Mouse (Mus musculus) MEL (cell line): Measurements from ENCODE around the gene Gm44965.

Experiments used
- CTCF ChIP-seq, 3 experiments: IDR thresholded peaks in 2 of 3; conservative IDR thresholded peaks in 1 of 3; 2 replicates each; pipeline ENCODE4 v1.5.1; 2011 to 2012; ENCODE audit warnings: low read length in 3 of 3, low read depth in 2 of 3, mild to moderate bottlenecking in 2 of 3, improper control_type of control experiment in 1 of 3, inconsistent platforms in 1 of 3, mixed read lengths in 1 of 3, moderate library complexity in 1 of 3; ENCODE audit not compliant: control insufficient read depth in 1 of 3, insufficient read depth in 1 of 3, poor library complexity in 1 of 3, severe bottlenecking in 1 of 3
- EP300 ChIP-seq, 2 experiments: IDR thresholded peaks; 2 replicates each; pipeline ENCODE4 v1.6.1; 2011; ENCODE audit warnings: improper control_type of control experiment in 2 of 2, low read length in 2 of 2, low read depth in 1 of 2, mild to moderate bottlenecking in 1 of 2
- HCFC1 ChIP-seq: IDR thresholded peaks from 2 replicates; pipeline ENCODE4 v1.6.1; 2012; ENCODE audit warnings: low read depth, mild to moderate bottlenecking, inconsistent platforms, low read length, improper control_type of control experiment, moderate library complexity
- MAZ ChIP-seq: IDR thresholded peaks from 2 replicates; pipeline ENCODE4 v1.6.1; 2012; ENCODE audit warnings: low read depth, mild to moderate bottlenecking, inconsistent platforms, low read length, improper control_type of control experiment
- POLR2A ChIP-seq, 2 experiments: IDR thresholded peaks; 2 replicates each; pipeline ENCODE4 v1.6.1; 2011 to 2012; ENCODE audit warnings: low read length in 2 of 2, mild to moderate bottlenecking in 2 of 2, control low read depth in 1 of 2, improper control_type of control experiment in 1 of 2, low read depth in 1 of 2, moderate library complexity in 1 of 2; ENCODE audit not compliant: control insufficient read depth in 1 of 2, insufficient read depth in 1 of 2, poor library complexity in 1 of 2
- POLR2AphosphoS5 ChIP-seq: IDR thresholded peaks from 2 replicates; pipeline ENCODE4 v1.6.1; 2012; ENCODE audit warnings: low read depth, borderline replicate concordance, mild to moderate bottlenecking, inconsistent platforms, low read length, moderate library complexity, mixed read lengths
- ZC3H11A ChIP-seq: IDR thresholded peaks from 2 replicates; pipeline ENCODE4 v1.6.1; 2012; ENCODE audit warnings: low read depth, mild to moderate bottlenecking, inconsistent platforms, low read length, improper control_type of control experiment
- ZKSCAN1 ChIP-seq: IDR thresholded peaks from 2 replicates; pipeline ENCODE4 v1.6.1; 2012; ENCODE audit warnings: low read depth, mild to moderate bottlenecking, inconsistent platforms, low read length, improper control_type of control experiment, moderate library complexity
- ZNF384 ChIP-seq: IDR thresholded peaks from 2 replicates; pipeline ENCODE4 v1.6.1; 2012; ENCODE audit warnings: low read depth, mild to moderate bottlenecking, inconsistent platforms, low read length, improper control_type of control experiment

DNA sequence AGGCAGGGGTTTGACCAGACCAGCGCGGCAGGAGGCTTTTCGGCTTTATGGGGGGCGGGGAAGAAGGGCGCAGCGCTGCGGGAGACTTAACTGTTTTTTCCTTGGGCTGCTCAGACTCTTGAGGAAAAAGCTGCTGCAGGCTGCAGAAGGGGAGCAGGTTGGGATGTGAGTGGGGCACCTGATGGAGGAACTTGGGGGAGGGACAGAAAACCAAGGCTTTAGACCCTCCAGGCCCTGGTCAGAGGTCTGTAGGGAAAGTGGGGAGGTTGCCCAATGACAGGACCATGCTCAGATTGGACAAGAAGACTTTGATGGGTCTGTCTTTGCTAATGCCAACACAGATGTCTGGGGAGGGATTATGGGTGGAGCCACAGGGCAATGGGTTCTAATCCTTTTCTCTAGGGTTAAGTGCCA lies 33.8 kb downstream of the Gm44965 start:
- TF ChIP-seq POLR2A (IDR thresholded peaks at IDR 0.05; ENCODE audit: control insufficient read depth in 1 of 2, insufficient read depth in 1 of 2, low read depth in 1 of 2, low read length in 2 of 2, poor library complexity in 1 of 2) (no peak), MAZ (no peak), ZKSCAN1 (no peak), ZNF384 (no peak), POLR2AphosphoS5 (no peak), EP300 (IDR thresholded peaks at IDR 0.05; ENCODE audit: low read depth in 1 of 2, low read length in 2 of 2) (no peak), HCFC1 (no peak), ZC3H11A (no peak), CTCF (IDR thresholded peaks at IDR 0.05 in 2 of 3, conservative IDR thresholded peaks at IDR 0.05 in 1 of 3; ENCODE audit: control insufficient read depth in 1 of 3, insufficient read depth in 1 of 3, low read depth in 2 of 3, low read length in 3 of 3, poor library complexity in 1 of 3, severe bottlenecking in 1 of 3) (no peak)
